23 mouse cellular contexts compared by ENCODE assay signal in the genomic region with DNA sequence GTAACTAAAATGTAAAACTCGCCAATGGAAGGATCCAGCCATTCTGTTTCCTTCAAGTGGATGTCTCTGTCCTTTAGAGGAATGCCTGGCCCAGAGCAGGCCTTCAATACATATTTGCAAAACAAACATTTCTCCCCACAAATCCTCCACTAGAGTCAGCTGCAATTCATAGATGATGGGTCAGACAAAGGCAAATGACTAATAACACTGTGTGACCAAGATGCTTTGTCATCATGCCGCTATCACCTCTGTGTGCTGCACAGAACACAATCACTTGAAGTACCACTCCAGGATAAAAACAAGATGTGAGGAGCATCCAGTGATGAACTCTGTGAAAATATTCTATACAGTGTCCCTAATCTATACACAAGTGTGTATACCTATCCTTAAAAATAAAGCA.
"Had no signal": no experiment of that assay in that cellular context is flagged by ENCODE, and none has a peak within 500 bp of the region (broad histone marks: within the 10 kb centered on the region; RNA-seq: fewer than 3 reads in every experiment).

No protein-coding gene starts in this region.

- H3K27ac ChIP-seq: gastrocnemius, adult 2 months; heart, embryonic 10.5 days; hindbrain, embryonic 10.5 days; hindbrain, embryonic 12.5 days; hindbrain, embryonic 14.5 days; intestine, embryonic 15.5 days; limb, embryonic 13.5 days; limb, embryonic 15.5 days; liver, embryonic 12.5 days; liver, embryonic 14.5 days had no signal

- DNase-seq: gastrocnemius, adult 2 months; gastrocnemius, postnatal 10 days; gastrocnemius, postnatal 25 days; heart, adult 18-20 months; heart, postnatal 10 days; heart, postnatal 4 days; kidney, adult 18-20 months; kidney, adult 8-10 months; kidney, postnatal 10 days; kidney, postnatal 25 days; layer of hippocampus, adult 9-11 months; layer of hippocampus, postnatal 36 days; left cerebral cortex, postnatal 4 days had no signal

- H3K4me3 ChIP-seq: gastrocnemius, adult 2 months; heart, embryonic 10.5 days; heart, embryonic 12.5 days; hindbrain, embryonic 10.5 days; hindbrain, embryonic 12.5 days; intestine, embryonic 15.5 days; limb, embryonic 13.5 days; limb, embryonic 15.5 days; liver, embryonic 12.5 days had no signal
